Mouse (Mus musculus) hindbrain, embryonic 13.5 days (tissue): ENCODE results near the gene Brf1. TPM values are rescaled to one million over a fixed set of nuclear protein-coding genes. Genes with fewer than 3 reads are reported as not detected.

Source experiments
- ATAC-seq: fragments of 200-750 bp; cut with Nextera tagmentation; 2 replicates; pipeline ENCODE4 v1.8.0; 2017; ENCODE audit warnings: moderate TSS enrichment; ENCODE audit not compliant: low FRiP score
- H3K27ac ChIP-seq: fragments of 300-500 bp; sonication (generic); 2 replicates; pipeline ENCODE4 v1.5.1; 2015; ENCODE audit warnings: inconsistent platforms, mild to moderate bottlenecking, moderate library complexity
- H3K27me3 ChIP-seq: fragments of 300-500 bp; sonication (generic); 2 replicates; pipeline ENCODE4 v1.6.1; 2015; ENCODE audit warnings: mild to moderate bottlenecking, inconsistent platforms
- H3K36me3 ChIP-seq: fragments of 300-500 bp; sonication (generic); 2 replicates; pipeline ENCODE4 v1.6.1; 2015; ENCODE audit warnings: mild to moderate bottlenecking, inconsistent platforms
- H3K4me1 ChIP-seq: fragments of 300-500 bp; sonication (generic); replicated peaks from 2 replicates; pipeline ENCODE4 v1.6.1; 2015; ENCODE audit warnings: inconsistent platforms
- H3K4me2 ChIP-seq: fragments of 300-500 bp; sonication (generic); 2 replicates; pipeline ENCODE4 v1.6.1; 2015; ENCODE audit warnings: inconsistent platforms, mild to moderate bottlenecking, moderate library complexity
- H3K4me3 ChIP-seq: fragments of 300-500 bp; sonication (generic); 2 replicates; pipeline ENCODE4 v1.5.1; 2015; ENCODE audit warnings: mild to moderate bottlenecking, inconsistent platforms
- H3K9ac ChIP-seq: fragments of 300-500 bp; sonication (generic); 2 replicates; pipeline ENCODE4 v1.6.1; 2015; ENCODE audit warnings: mild to moderate bottlenecking, inconsistent platforms
- H3K9me3 ChIP-seq: fragments of 300-500 bp; sonication (generic); 2 replicates; pipeline ENCODE4 v1.6.1; 2016; ENCODE audit warnings: inconsistent platforms
- WGBS: fragments of 180-500 bp; shearing (Covaris S2); methylation state at CpG from one replicate; pipeline ENCODE4 v1.1.7; 2015; 5-methylcytosine and 5-hydroxymethylcytosine counted together
- polyA plus RNA-seq: library from polyadenylated mRNA; unstranded; fragments of >200 nt; fragmentation: Nextera tagmentation; extraction: Ambion mirVana; gene quantifications from 2 replicates; pipeline ENCODE4 v1.2.1, GENCODE M21; 2015

Gene Brf1
- 58.3 and 58.6 TPM in 2 replicates for polyA plus RNA-seq

DNA sequence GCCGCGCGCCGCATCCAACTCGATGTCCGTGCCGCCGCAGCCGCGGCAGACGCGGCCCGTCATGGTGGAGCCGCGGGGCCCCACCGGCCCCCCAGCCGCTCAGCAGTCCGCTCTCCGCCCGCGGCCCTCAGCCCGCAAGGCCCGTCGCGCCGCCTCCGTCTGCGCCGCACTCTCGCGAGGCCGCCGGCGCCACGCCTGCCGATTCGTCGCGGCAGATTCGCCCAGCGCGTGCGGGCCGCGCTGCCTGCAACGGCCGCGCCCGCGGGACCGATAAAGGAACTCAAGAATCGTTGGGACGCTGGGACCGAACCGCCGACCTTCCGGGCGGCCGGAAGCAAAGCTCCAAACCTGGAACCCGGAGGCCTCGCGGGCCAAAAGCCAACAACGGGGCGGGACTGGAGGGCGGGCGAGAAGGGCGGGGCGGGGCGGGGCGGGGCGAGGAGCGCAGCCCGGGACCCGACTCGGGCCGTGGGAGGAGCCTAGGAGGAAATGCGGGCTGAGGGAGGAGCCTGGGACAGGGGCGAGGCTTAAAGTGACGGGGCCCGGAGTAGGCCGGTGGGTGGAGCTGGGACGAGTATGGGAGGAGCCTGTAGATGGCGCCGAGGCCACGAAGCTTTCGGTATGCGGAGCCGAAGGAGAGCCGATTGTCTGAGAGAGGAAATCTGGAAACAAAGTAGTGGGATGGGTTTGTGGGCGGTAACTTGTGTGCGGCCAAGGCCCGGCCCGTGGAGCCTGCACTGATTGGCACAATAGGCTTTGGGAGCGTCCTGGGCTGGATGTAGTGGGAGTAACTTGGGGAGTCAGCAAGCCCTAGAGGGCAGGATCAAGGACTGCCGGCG is at the start of gene Brf1:
Gene Brf1, minus strand, starts transcription at position 411 of the 839 bp plus-strand sequence.
- peaks cover 8% of the 10 kb centered on the region; the same call in 1 of the 2 replicates for H3K36me3 ChIP-seq
- under 1% methylated on average over 96 of the region's 96 CpGs for WGBS
- H3K9ac ChIP-seq, result peak within 1 kb of the TSS; percentile 94
- H3K4me2 ChIP-seq, result peak within 1 kb of the TSS; percentile 88
- ATAC-seq, result peak; percentile 98
- no peaks in the 10 kb centered on the region for H3K9me3 ChIP-seq
- no peaks in the 10 kb centered on the region for H3K27me3 ChIP-seq
- peak within 1 kb of the TSS; percentile 94 for H3K27ac ChIP-seq
- H3K4me3 ChIP-seq, result peak within 1 kb of the TSS; percentile 86
- peaks cover 38% of the 10 kb centered on the region for H3K4me1 ChIP-seq

DNA sequence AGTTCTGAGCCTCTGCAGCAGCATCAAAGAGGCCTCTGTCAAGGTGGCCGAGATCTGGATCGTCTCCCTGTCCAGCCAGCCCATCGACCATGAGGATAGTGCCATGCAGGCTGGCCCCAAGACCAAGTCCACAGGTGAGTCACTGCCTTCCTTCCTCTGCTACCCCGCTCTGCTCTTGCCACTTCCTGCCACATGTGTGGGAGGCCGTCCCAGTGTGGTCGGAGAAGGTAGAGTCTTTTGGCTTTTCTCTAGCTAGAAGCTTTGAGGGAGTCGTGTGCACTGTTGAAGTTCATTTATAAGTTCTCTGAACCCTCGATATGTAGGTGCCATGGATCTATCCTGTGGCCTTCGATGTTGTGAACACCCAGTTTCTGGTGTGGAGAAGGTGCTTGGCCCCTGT is 49.3 kb upstream of the Brf1 start:
- Histone ChIP-seq H3K36me3 (peaks cover 87% of the 10 kb centered on the region), H3K4me2 (no peak overlapping the region), H3K27me3 (no peaks in the 10 kb centered on the region), H3K9me3 (no peaks in the 10 kb centered on the region), H3K27ac (no peak overlapping the region), H3K4me3 (no peak overlapping the region), H3K4me1 (no peaks in the 10 kb centered on the region), H3K9ac (no peak overlapping the region)
- ATAC-seq, result no peak
- WGBS, result 95% methylated on average over 9 of the region's 9 CpGs

DNA sequence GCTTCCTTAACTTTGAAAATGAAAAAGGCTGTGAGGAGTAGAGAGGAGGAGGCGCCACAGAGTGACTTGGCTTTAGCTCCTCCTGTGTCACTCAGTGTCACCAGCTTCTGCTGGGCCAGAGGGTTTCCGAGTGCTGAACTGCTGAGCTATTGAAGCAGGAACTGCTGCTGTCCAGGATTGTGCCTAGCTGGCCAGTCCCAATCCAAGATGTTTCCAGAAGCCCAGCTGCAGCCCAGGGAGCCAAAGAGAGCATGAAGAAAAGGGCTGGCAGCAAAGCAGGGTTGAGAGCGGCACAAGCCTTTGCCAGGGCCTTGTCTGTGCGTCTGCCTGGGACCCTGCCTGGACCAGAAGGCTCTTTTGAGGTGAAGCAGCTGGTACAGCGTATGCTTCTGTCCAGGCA is 47.6 kb upstream of the Brf1 start:
- Histone ChIP-seq H3K4me2 (no peak overlapping the region), H3K36me3 (peaks cover 79% of the 10 kb centered on the region), H3K27me3 (no peaks in the 10 kb centered on the region), H3K27ac (no peak overlapping the region), H3K4me1 (no peaks in the 10 kb centered on the region), H3K4me3 (no peak overlapping the region), H3K9me3 (no peaks in the 10 kb centered on the region), H3K9ac (0 out of 2 replicates have a peak overlapping the region, but pooled peaks have one; percentile 13)
- ATAC-seq, result no peak
- WGBS, result 91% methylated on average over 5 of the region's 5 CpGs

DNA sequence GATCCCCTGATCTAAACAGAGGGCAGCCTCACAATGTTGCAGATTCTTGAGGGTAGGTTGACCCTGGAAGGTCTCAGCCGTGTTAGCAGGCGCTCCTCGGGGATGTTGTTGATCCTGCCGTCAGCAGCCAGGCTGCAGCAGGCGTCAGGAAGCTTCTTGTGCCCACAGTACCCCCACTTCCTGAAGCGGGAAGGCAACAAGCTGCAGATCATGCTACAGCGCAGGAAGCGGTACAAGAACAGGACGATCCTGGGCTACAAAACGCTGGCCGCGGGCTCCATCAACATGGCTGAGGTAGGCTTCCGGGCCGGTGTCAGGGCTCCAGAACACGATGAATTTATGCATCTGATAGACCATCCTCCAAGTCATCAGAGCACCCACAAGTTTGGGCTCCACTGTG is 46.4 kb upstream of the Brf1 start:
- H3K4me1 ChIP-seq, result peaks cover 6% of the 10 kb centered on the region; the same call in 1 of the 2 replicates
- no peak overlapping the region for H3K4me3 ChIP-seq
- H3K27me3 ChIP-seq, result no peaks in the 10 kb centered on the region
- H3K9me3 ChIP-seq, result no peaks in the 10 kb centered on the region
- H3K9ac ChIP-seq, result no peak overlapping the region
- no peak overlapping the region for H3K27ac ChIP-seq
- H3K36me3 ChIP-seq, result peaks cover 67% of the 10 kb centered on the region
- 92% methylated on average over 15 of the region's 15 CpGs for WGBS
- no peak for ATAC-seq
- no peak overlapping the region for H3K4me2 ChIP-seq

DNA sequence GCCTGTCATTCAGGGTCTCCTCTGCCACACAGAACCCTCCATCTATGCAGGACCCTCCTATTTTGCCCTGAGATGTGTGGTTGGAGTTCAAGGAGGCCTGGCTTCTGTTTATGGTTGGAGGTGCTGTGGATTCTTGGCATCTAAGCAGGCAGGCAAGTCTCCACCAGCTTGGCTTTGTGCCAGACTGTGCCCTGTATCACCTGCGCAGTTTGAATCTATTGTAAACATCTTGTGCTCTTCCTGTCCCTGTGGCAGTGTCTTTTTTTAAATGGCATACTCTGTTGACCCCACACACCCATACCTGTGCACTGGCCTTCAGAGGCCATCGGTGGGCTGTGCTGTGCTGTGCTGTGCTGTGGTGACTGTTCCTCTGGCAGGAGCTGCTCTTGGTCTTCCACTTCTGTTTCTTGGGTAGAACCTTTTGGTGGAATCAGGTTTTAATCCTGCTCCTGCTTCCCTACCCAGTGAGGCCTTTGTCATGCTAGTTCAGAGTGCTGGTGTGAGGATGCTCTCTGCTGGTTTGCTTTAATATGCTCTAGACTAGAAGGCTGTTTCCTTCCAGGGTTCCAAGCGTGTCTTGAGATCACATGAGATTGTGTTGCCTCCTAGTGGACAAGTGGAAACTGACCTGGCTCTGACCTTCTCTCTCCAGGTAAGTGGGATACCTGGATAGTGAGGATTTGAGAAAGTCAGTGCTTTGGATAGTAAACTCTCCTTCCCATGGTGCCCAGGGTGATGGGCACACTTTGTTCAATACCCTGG is 44.6 kb upstream of the Brf1 start:
- no peak for ATAC-seq
- Histone ChIP-seq H3K27ac (no peak overlapping the region), H3K4me1 (peaks cover 23% of the 10 kb centered on the region), H3K9ac (no peak overlapping the region), H3K27me3 (no peaks in the 10 kb centered on the region), H3K4me2 (no peak overlapping the region), H3K9me3 (no peaks in the 10 kb centered on the region), H3K36me3 (peaks cover 49% of the 10 kb centered on the region), H3K4me3 (no peak overlapping the region)
- WGBS, result 81% methylated on average over 3 of the region's 3 CpGs

DNA sequence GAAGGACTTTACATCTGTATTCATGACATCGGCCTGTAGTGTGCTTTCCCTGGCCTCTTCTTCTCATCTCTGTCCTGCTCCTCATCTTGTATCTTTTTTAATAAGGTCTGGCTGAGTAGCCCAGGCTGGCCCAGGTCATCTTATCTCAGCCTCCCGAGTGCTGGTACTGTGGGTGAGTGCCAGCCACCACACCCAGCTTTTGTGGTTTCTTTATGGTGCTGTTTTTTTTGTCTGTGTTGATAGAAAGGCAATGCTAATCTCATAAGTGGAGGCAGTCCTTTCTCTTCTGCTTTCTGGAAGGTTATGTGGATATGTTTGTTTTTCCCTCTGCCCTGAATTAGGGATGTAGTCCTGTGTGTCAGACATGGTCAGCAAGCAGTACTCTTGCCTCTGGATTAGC is 42.0 kb upstream of the Brf1 start:
- H3K4me3 ChIP-seq, result no peak overlapping the region
- WGBS, result 88% methylated on average over 2 of the region's 2 CpGs
- no peaks in the 10 kb centered on the region for H3K9me3 ChIP-seq
- no peak overlapping the region for H3K9ac ChIP-seq
- H3K27me3 ChIP-seq, result no peaks in the 10 kb centered on the region
- H3K36me3 ChIP-seq, result peaks cover 28% of the 10 kb centered on the region
- no peak for ATAC-seq
- no peak overlapping the region for H3K4me2 ChIP-seq
- peaks cover 26% of the 10 kb centered on the region for H3K4me1 ChIP-seq
- no peak overlapping the region for H3K27ac ChIP-seq

DNA sequence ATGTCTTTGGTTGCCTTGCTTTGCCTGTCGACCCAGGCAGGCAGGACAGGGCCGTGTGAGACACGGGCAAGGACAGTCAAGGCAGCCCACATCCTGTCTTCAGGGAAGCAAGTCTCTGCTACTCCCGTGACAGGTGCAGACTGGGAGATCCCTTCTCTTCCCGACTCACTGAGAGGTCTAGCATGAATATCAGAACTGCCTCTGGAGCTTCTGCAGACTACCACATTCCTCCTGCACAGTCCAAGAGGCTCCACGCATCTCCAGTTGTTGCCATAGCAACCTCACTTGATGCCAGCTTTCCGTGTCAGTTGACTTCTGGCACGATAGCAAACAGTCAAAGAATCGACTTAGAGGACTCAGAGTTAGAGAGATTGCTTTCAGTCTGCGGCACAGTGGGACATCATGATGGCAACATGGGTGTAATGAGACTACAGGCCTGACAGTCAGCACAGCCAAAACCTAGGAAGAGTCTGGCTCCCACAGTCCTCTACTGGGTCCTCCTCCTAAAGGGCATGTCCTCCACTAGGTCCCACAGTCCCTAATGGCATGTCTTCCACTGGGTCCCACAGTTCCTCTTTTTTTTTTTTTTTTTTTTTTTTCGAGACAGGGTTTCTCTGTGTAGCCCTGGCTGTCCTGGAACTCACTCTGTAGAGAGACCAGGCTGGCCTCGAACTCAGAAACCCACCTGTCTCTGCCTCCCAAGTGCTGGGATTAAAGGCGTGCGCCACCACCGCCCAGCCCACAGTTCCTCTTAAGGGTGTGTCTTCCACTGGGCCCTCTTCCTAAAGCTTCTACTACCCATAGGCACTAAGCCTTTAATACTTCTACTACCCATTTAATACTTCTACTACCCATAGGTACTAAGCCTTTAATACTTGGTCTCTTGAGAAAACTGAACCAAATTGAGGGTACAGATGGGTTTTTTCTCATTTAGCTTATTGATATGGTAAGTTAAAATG is 41.3 kb upstream of the Brf1 start:
- Histone ChIP-seq H3K4me2 (peak overlapping the region; percentile 28), H3K9me3 (no peaks in the 10 kb centered on the region), H3K36me3 (peaks cover 20% of the 10 kb centered on the region), H3K4me1 (peaks cover 26% of the 10 kb centered on the region), H3K4me3 (no peak overlapping the region), H3K27me3 (no peaks in the 10 kb centered on the region), H3K27ac (peak overlapping the region; percentile 76), H3K9ac (peak overlapping the region; percentile 53)
- 51% methylated on average over 15 of the region's 15 CpGs for WGBS
- ATAC-seq, result peak; percentile 85

DNA sequence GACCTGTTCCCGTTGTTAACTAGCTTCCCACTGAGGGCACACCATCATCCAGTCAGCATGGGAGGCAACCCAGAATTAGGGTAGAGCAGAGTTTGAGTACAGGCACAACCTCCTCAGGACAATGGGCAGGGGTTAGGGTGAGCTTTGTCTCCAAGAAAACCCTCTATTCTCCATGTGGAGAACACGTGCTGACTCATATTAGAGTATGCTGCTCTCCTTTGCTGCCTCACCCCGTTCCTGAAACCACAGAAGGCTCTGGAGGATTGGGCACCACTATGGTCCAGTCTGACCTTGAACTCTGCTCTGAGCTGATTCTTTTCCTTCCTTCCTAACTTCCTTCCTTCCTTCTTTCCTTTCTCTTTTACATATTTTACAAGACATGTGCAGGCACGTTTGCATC is 37.9 kb upstream of the Brf1 start:
- ATAC-seq, result no peak
- Histone ChIP-seq H3K9ac (no peak overlapping the region), H3K27ac (no peak overlapping the region), H3K4me3 (no peak overlapping the region), H3K4me2 (no peak overlapping the region), H3K36me3 (no peaks in the 10 kb centered on the region), H3K27me3 (no peaks in the 10 kb centered on the region), H3K4me1 (peaks cover 43% of the 10 kb centered on the region), H3K9me3 (no peaks in the 10 kb centered on the region)
- WGBS, result 95% methylated on average over 4 of the region's 4 CpGs

DNA sequence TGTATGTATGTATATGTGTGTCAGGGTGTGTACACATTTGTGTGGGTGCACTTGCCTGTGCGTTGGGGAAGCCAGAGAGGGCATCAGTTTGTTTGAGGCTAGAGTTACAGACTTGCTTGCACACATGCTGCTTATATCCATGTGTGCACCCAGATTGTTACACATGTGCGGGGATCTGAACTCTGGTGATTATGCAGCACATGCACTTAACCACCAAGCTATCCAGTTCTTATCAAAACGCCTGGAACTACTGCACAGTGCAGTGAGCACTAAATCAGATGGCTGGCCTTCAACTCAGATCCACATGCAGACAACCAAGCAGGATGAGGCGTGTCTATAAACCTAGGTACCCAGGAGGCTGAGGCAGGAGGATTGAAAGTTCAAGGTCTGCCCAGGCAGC is 36.5 kb upstream of the Brf1 start:
- Histone ChIP-seq H3K4me3 (no peak overlapping the region), H3K4me2 (no peak overlapping the region), H3K27me3 (no peaks in the 10 kb centered on the region), H3K9ac (no peak overlapping the region), H3K27ac (no peak overlapping the region), H3K4me1 (peaks cover 52% of the 10 kb centered on the region), H3K9me3 (no peaks in the 10 kb centered on the region), H3K36me3 (no peaks in the 10 kb centered on the region)
- no peak for ATAC-seq
- 94% methylated on average over 4 of the region's 4 CpGs for WGBS

DNA sequence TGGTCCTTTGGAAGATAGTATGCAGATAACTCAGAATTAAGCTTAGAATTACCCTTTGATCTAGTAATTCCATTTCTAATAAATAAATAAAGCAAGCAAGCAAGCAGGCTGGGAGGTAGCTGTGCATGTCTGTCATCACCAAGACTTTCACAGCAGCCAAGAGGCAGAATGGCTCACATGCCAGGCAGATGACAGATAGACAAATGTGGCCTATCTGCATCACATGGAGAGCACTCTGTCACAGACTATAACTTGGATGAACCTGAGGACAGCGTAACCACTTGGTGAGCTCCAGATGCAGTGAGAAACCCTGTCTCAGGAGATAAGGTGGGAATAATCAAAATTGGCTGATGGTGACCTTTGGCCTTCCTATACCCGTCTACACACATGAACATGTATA is 34.6 kb upstream of the Brf1 start:
- no peaks in the 10 kb centered on the region for H3K36me3 ChIP-seq
- no peak overlapping the region for H3K4me3 ChIP-seq
- no peak overlapping the region for H3K9ac ChIP-seq
- 80% methylated on average over 2 of the region's 2 CpGs for WGBS
- no peak overlapping the region for H3K27ac ChIP-seq
- peaks cover 40% of the 10 kb centered on the region for H3K4me1 ChIP-seq
- no peaks in the 10 kb centered on the region for H3K9me3 ChIP-seq
- H3K27me3 ChIP-seq, result no peaks in the 10 kb centered on the region
- H3K4me2 ChIP-seq, result no peak overlapping the region
- ATAC-seq, result no peak

DNA sequence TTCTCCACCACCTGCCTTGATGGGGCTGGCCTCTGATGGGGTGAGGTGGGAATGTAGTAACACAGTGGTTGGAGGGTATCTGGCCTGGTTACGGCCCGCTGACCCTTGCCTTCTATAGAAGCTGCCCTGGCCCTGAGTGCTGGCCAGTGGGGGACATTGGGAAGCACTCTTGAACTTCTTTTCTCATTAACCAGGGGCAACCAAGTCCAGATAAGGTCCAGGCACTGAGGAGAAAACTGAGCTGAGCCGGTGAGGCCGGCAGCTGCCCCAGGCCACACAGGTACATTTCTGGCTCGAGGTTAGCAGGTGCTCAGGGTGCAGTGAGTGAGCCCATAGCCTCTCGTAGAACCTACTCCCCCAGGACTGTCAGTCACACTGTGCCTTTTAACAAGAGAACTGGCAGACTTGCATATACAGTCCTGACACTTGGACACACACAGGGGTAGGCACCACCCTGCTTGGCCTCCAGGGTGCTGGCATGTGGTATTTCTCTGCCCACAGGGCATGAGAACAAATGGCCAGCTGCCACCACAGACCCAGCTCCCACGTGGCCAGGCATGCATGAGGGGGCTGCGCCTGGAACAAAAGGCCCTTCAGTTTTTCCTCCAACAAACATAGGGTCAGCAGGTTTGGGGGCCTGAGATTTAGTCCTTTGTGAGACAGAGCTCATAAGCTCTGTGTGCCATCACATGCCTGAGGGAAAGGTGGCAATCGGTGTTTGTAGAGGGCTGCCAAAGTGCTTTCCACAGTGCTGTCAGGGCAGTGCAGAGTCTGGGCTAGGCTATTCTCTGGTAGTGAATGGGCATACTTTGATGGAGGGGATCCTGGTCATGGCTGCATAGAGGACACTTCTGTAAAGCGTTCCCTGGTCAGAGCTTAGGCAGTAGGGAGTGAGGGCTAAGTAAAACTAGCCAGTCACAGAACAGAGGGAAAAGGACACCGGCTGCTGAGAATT is 32.1 kb upstream of the Brf1 start:
- ATAC-seq, result peak; percentile 34; the same call in 1 of the 2 replicates
- H3K9me3 ChIP-seq, result no peaks in the 10 kb centered on the region
- WGBS, result 59% methylated on average over 11 of the region's 11 CpGs
- H3K9ac ChIP-seq, result peak overlapping the region; percentile 59
- H3K4me1 ChIP-seq, result peaks cover 58% of the 10 kb centered on the region
- H3K36me3 ChIP-seq, result no peaks in the 10 kb centered on the region; the same call in 1 of the 2 replicates
- peak overlapping the region; percentile 76 for H3K27ac ChIP-seq
- no peak overlapping the region for H3K4me2 ChIP-seq
- no peak overlapping the region for H3K4me3 ChIP-seq
- H3K27me3 ChIP-seq, result no peaks in the 10 kb centered on the region
